Mouse (Mus musculus): Measurements from ENCODE around the gene Fbxo46. TPM values are rescaled to one million over a fixed set of nuclear protein-coding genes. Genes with fewer than 3 reads are reported as not detected.

Fbxo46 gene
- polyA plus RNA-seq, 1 experiment from 2014 or later, result 9.2 TPM

DNA sequence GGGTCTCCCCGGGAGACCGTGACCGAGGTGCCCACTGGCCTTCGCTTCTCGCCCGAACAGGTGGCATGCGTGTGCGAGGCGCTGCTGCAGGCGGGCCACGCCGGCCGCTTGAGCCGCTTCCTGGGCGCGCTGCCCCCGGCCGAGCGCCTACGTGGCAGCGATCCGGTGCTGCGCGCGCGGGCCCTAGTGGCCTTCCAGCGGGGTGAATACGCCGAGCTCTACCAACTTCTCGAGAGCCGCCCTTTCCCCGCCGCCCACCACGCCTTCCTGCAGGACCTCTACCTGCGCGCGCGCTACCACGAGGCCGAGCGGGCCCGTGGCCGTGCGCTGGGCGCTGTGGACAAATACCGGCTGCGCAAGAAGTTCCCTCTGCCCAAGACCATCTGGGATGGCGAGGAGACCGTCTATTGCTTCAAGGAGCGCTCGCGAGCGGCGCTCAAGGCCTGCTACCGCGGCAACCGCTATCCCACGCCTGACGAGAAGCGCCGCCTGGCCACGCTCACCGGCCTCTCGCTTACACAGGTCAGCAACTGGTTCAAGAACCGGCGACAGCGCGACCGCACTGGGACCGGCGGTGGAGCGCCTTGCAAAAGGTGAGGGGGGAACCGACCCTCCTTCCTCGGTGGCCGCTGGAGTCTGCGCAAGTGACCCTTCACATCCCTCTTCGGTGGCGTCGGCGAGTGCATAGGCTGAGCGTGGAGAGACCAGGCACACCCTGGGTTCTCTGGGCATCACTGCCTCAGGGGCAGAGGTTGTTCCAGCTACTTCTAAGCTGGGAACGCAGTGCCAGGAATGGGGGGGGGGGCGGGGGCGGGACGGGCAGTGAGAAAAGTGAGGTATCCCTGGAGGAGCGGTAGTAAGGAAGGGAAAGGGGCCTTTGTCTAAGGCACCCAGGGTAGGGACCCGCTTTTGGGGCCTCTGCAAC, 24.6 kb upstream of the Fbxo46 start:
- Histone ChIP-seq H3K27ac (replicated peaks; ENCODE audit: low read depth, low read length) (peak overlapping the region; percentile 98), H3K4me3 (ENCODE audit: low read depth, low read length) (peak overlapping the region; percentile 80), H3K9ac (ENCODE audit: low read depth, low read length) (peak overlapping the region; percentile 95), H3K27me3 (replicated peaks; ENCODE audit: control insufficient read depth, insufficient read depth, low read length) (no peaks in the 10 kb centered on the region), H3K4me1 (ENCODE audit: control insufficient read depth, insufficient read depth, low read length) (peaks cover 24% of the 10 kb centered on the region), H3K9me3 (ENCODE audit: control insufficient read depth, low read length) (no peaks in the 10 kb centered on the region), H3K36me3 (ENCODE audit: control insufficient read depth, insufficient read depth, low read length) (peaks cover 35% of the 10 kb centered on the region), H3K4me2 (ENCODE audit: low read depth, low read length) (peak overlapping the region; percentile 91)
- DNase-seq (ENCODE audit: low spot score) (peak; percentile 51), ATAC-seq (ENCODE audit: low read depth) (no peak)
- 2% methylated on average over 22 of the region's 87 CpGs for WGBS

DNA sequence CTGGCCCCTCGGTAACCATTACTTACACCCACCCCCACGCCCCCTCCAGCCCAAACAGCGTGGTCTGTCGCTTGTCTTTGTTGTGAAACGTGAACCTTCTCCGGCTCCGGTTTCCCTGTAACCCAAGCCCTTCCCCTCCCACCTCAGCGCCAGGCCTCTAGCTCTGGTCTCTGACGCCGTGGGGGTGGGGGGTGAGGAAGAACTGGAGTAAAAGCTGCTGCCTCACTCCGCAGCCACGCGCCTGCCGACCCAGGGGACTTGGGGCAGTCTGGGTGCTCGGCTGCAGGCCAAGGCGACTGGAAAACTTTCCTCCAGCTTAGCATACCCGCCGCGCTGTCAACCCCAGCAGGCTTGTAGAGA, 23.9 kb upstream of the Fbxo46 start:
- Histone ChIP-seq H3K27me3 (replicated peaks; ENCODE audit: control insufficient read depth, insufficient read depth, low read length) (no peaks in the 10 kb centered on the region), H3K4me2 (ENCODE audit: low read depth, low read length) (peak overlapping the region; percentile 91), H3K27ac (replicated peaks; ENCODE audit: low read depth, low read length) (peak overlapping the region; percentile 98), H3K4me1 (ENCODE audit: control insufficient read depth, insufficient read depth, low read length) (peaks cover 24% of the 10 kb centered on the region), H3K4me3 (ENCODE audit: low read depth, low read length) (peak overlapping the region; percentile 80), H3K9ac (ENCODE audit: low read depth, low read length) (peak overlapping the region; percentile 95), H3K9me3 (ENCODE audit: control insufficient read depth, low read length) (no peaks in the 10 kb centered on the region), H3K36me3 (ENCODE audit: control insufficient read depth, insufficient read depth, low read length) (peaks cover 28% of the 10 kb centered on the region)
- ATAC-seq (ENCODE audit: low read depth) (peak; percentile 12), DNase-seq (ENCODE audit: low spot score) (peak; percentile 95)
- under 1% methylated on average over 19 of the region's 19 CpGs for WGBS

- peak overlapping the region; percentile 91 for H3K4me2 ChIP-seq (ENCODE audit: low read depth, low read length)
- H3K9me3 ChIP-seq (ENCODE audit: control insufficient read depth, low read length), result no peaks in the 10 kb centered on the region
- H3K27me3 ChIP-seq (replicated peaks; ENCODE audit: control insufficient read depth, insufficient read depth, low read length), result no peaks in the 10 kb centered on the region
- no peak for ATAC-seq (ENCODE audit: low read depth)
- peak overlapping the region; percentile 80 for H3K4me3 ChIP-seq (ENCODE audit: low read depth, low read length)
- WGBS, result 57% methylated on average over 4 of the region's 5 CpGs
- H3K9ac ChIP-seq (ENCODE audit: low read depth, low read length), result peak overlapping the region; percentile 95
- no peak for DNase-seq (ENCODE audit: low spot score)
- peaks cover 21% of the 10 kb centered on the region; the same call in 1 of the 2 replicates for H3K36me3 ChIP-seq (ENCODE audit: control insufficient read depth, insufficient read depth, low read length)
- peak overlapping the region; percentile 98 for H3K27ac ChIP-seq (replicated peaks; ENCODE audit: low read depth, low read length)
- H3K4me1 ChIP-seq (ENCODE audit: control insufficient read depth, insufficient read depth, low read length), result peaks cover 24% of the 10 kb centered on the region
Measured at GRCm38 (mm10) chr7:19096421-19096976, 23.2 kb upstream of the Fbxo46 start.

DNA sequence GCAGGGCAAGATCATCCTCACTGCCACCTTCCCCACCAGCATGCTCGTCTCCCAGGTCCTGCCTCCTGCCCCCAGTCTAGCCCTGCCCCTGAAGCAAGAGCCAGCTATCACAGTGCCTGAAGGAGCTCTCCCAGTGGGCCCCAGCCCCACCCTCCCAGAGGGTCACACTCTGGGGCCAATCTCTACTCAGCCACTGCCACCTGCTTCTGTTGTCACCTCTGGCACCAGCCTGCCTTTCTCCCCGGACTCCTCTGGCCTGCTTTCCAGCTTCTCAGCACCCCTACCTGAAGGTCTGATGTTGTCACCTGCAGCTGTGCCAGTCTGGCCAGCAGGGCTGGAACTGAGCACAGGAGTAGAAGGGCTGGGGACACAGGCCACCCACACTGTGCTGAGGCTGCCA, 22.4 kb upstream of the Fbxo46 start:
- H3K4me1 ChIP-seq (ENCODE audit: control insufficient read depth, insufficient read depth, low read length), result peaks cover 21% of the 10 kb centered on the region
- WGBS, result 72% methylated on average over 2 of the region's 2 CpGs
- no peak overlapping the region for H3K4me3 ChIP-seq (ENCODE audit: low read depth, low read length)
- H3K9ac ChIP-seq (ENCODE audit: low read depth, low read length), result no peak overlapping the region; the same call in 1 of the 2 replicates
- H3K27ac ChIP-seq (replicated peaks; ENCODE audit: low read depth, low read length), result no peak overlapping the region
- H3K27me3 ChIP-seq (replicated peaks; ENCODE audit: control insufficient read depth, insufficient read depth, low read length), result no peaks in the 10 kb centered on the region
- ATAC-seq (ENCODE audit: low read depth), result no peak
- DNase-seq (ENCODE audit: low spot score), result no peak
- H3K4me2 ChIP-seq (ENCODE audit: low read depth, low read length), result peak overlapping the region; percentile 91; the same call in 1 of the 2 replicates
- H3K36me3 ChIP-seq (ENCODE audit: control insufficient read depth, insufficient read depth, low read length), result peaks cover 16% of the 10 kb centered on the region; the same call in 1 of the 2 replicates
- H3K9me3 ChIP-seq (ENCODE audit: control insufficient read depth, low read length), result no peaks in the 10 kb centered on the region

- DNase-seq (ENCODE audit: low spot score), result no peak
- H3K4me3 ChIP-seq (ENCODE audit: low read depth, low read length), result no peak overlapping the region
- no peak overlapping the region for H3K4me2 ChIP-seq (ENCODE audit: low read depth, low read length)
- no peak overlapping the region; the same call in 1 of the 2 replicates for H3K9ac ChIP-seq (ENCODE audit: low read depth, low read length)
- no peak overlapping the region for H3K27ac ChIP-seq (replicated peaks; ENCODE audit: low read depth, low read length)
- H3K9me3 ChIP-seq (ENCODE audit: control insufficient read depth, low read length), result no peaks in the 10 kb centered on the region
- H3K4me1 ChIP-seq (ENCODE audit: control insufficient read depth, insufficient read depth, low read length), result peaks cover 17% of the 10 kb centered on the region
- ATAC-seq (ENCODE audit: low read depth), result no peak
- H3K27me3 ChIP-seq (replicated peaks; ENCODE audit: control insufficient read depth, insufficient read depth, low read length), result no peaks in the 10 kb centered on the region
- peaks cover 16% of the 10 kb centered on the region; the same call in 1 of the 2 replicates for H3K36me3 ChIP-seq (ENCODE audit: control insufficient read depth, insufficient read depth, low read length)
Measured at GRCm38 (mm10) chr7:19097863-19098262, 21.8 kb upstream of the Fbxo46 start.

DNA sequence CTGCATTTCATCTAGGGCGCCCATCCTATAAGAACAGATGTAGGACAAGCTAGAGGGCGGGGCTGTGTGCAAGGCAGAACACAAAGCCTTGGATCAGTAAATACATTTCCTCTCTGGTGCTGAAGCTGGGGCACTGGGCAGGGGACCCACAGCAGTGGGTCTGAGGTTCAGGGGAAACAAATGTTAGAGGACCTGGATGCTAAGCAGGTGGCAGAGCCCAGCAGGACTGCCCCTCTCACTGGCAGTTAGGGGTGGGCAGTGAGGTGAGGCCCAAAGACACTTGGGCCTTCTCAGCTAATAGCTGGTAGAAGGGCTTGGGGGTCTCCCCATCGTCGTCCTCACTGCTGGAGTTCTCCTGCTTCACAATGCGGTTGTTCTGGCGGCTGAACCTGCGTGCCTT, 20.8 kb upstream of the Fbxo46 start:
- no peaks in the 10 kb centered on the region for H3K9me3 ChIP-seq (ENCODE audit: control insufficient read depth, low read length)
- ATAC-seq (ENCODE audit: low read depth), result no peak
- H3K9ac ChIP-seq (ENCODE audit: low read depth, low read length), result no peak overlapping the region
- WGBS, result 54% methylated on average over 6 of the region's 7 CpGs
- H3K4me1 ChIP-seq (ENCODE audit: control insufficient read depth, insufficient read depth, low read length), result peaks cover 17% of the 10 kb centered on the region
- no peak overlapping the region for H3K4me2 ChIP-seq (ENCODE audit: low read depth, low read length)
- H3K4me3 ChIP-seq (ENCODE audit: low read depth, low read length), result no peak overlapping the region
- peaks cover 16% of the 10 kb centered on the region; the same call in 1 of the 2 replicates for H3K36me3 ChIP-seq (ENCODE audit: control insufficient read depth, insufficient read depth, low read length)
- no peak for DNase-seq (ENCODE audit: low spot score)
- H3K27me3 ChIP-seq (replicated peaks; ENCODE audit: control insufficient read depth, insufficient read depth, low read length), result no peaks in the 10 kb centered on the region
- no peak overlapping the region for H3K27ac ChIP-seq (replicated peaks; ENCODE audit: low read depth, low read length)

DNA sequence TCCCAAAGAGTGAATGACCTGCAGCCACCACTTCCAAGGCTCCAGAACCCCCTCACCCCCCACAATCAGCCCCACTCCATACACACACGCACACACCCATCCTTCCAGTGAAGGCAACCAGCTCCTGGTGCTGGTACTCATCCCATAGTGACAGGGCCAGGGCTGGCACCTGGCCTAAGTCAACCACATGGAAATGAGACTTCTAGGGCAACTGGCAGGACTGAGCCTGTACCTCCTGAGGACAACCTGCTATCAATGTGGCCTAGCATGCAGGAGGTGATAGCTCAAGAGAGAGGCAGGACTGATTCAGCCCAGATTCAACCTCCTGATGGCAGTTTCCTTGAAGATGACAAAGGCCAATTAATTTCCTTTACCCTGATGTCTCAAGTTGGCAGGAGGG, 19.4 kb upstream of the Fbxo46 start:
- 93% methylated on average over 1 of the region's 1 CpGs for WGBS
- H3K27me3 ChIP-seq (replicated peaks; ENCODE audit: control insufficient read depth, insufficient read depth, low read length), result no peaks in the 10 kb centered on the region
- no peak overlapping the region for H3K9ac ChIP-seq (ENCODE audit: low read depth, low read length)
- peaks cover 17% of the 10 kb centered on the region for H3K4me1 ChIP-seq (ENCODE audit: control insufficient read depth, insufficient read depth, low read length)
- no peak overlapping the region for H3K4me3 ChIP-seq (ENCODE audit: low read depth, low read length)
- H3K9me3 ChIP-seq (ENCODE audit: control insufficient read depth, low read length), result no peaks in the 10 kb centered on the region
- ATAC-seq (ENCODE audit: low read depth) (no peak), DNase-seq (ENCODE audit: low spot score) (no peak)
- H3K4me2 ChIP-seq (ENCODE audit: low read depth, low read length), result no peak overlapping the region
- H3K36me3 ChIP-seq (ENCODE audit: control insufficient read depth, insufficient read depth, low read length), result peaks cover 16% of the 10 kb centered on the region; the same call in 1 of the 2 replicates
- H3K27ac ChIP-seq (replicated peaks; ENCODE audit: low read depth, low read length), result no peak overlapping the region

GRCm38 (mm10) chr7:19103741-19104140, 15.9 kb upstream of the Fbxo46 start:
- ATAC-seq (ENCODE audit: low read depth) (no peak), DNase-seq (ENCODE audit: low spot score) (no peak)
- Histone ChIP-seq H3K4me3 (ENCODE audit: low read depth, low read length) (no peak overlapping the region), H3K4me2 (ENCODE audit: low read depth, low read length) (no peak overlapping the region), H3K27me3 (replicated peaks; ENCODE audit: control insufficient read depth, insufficient read depth, low read length) (no peaks in the 10 kb centered on the region), H3K9me3 (ENCODE audit: control insufficient read depth, low read length) (no peaks in the 10 kb centered on the region), H3K36me3 (ENCODE audit: control insufficient read depth, insufficient read depth, low read length) (no peaks in the 10 kb centered on the region), H3K4me1 (ENCODE audit: control insufficient read depth, insufficient read depth, low read length) (no peaks in the 10 kb centered on the region), H3K9ac (ENCODE audit: low read depth, low read length) (no peak overlapping the region), H3K27ac (replicated peaks; ENCODE audit: low read depth, low read length) (no peak overlapping the region)
